Mouse (Mus musculus) heart, embryonic 14.5 days (tissue): Measurements from ENCODE around the gene Tlk2. TPM values are rescaled to one million over a fixed set of nuclear protein-coding genes. Genes with fewer than 3 reads are reported as not detected.

Experiments
- ATAC-seq: fragments of 200-750 bp; cut with Nextera tagmentation; 2 replicates; pipeline ENCODE4 v1.8.0; 2017; ENCODE audit warnings: low read depth, moderate TSS enrichment; ENCODE audit not compliant: insufficient number of reproducible peaks, insufficient read depth, low FRiP score
- H3K27ac ChIP-seq, 2 experiments: fragments of 200-500 bp in 1 of 2; fragments of 300-500 bp in 1 of 2; sonication (generic) in 1 of 2; replicated peaks in 1 of 2; 2 replicates each; pipeline ENCODE4 v1.5.1; 2012 to 2014; ENCODE audit warnings: low read depth in 2 of 2, low read length in 2 of 2, control low read depth in 1 of 2, mild to moderate bottlenecking in 1 of 2, mixed read lengths in 1 of 2; ENCODE audit not compliant: control insufficient read depth in 1 of 2, insufficient read depth in 1 of 2
- H3K27me3 ChIP-seq: fragments of 300-500 bp; sonication (generic); 2 replicates; pipeline ENCODE4 v1.6.1; 2014; ENCODE audit warnings: mild to moderate bottlenecking, low read length, control low read depth; ENCODE audit not compliant: control insufficient read depth, insufficient read depth
- H3K36me3 ChIP-seq: fragments of 300-500 bp; sonication (generic); 2 replicates; pipeline ENCODE4 v1.6.1; 2014; ENCODE audit warnings: mild to moderate bottlenecking, control low read depth, low read length, mixed read lengths; ENCODE audit not compliant: control insufficient read depth, insufficient read depth
- H3K4me1 ChIP-seq, 2 experiments: fragments of 200-500 bp in 1 of 2; fragments of 300-500 bp in 1 of 2; sonication (generic) in 1 of 2; 2 replicates each; pipeline ENCODE4 v1.6.1; 2012 to 2014; ENCODE audit warnings: low read length in 2 of 2, control low read depth in 1 of 2, mixed read lengths in 1 of 2; ENCODE audit not compliant: control insufficient read depth in 2 of 2, insufficient read depth in 2 of 2
- H3K4me2 ChIP-seq: fragments of 300-500 bp; sonication (generic); 2 replicates; pipeline ENCODE4 v1.6.1; 2014; ENCODE audit warnings: mild to moderate bottlenecking, low read length
- H3K4me3 ChIP-seq, 2 experiments: fragments of 200-500 bp in 1 of 2; fragments of 300-500 bp in 1 of 2; sonication (generic) in 1 of 2; 2 replicates each; pipeline ENCODE4 v1.5.1; 2012 to 2014; ENCODE audit warnings: low read length in 2 of 2, mild to moderate bottlenecking in 2 of 2, control low read depth in 1 of 2, low read depth in 1 of 2, moderate library complexity in 1 of 2; ENCODE audit not compliant: control insufficient read depth in 1 of 2, insufficient read depth in 1 of 2
- H3K9ac ChIP-seq: fragments of 300-500 bp; sonication (generic); 2 replicates; pipeline ENCODE4 v1.6.1; 2014; ENCODE audit warnings: mild to moderate bottlenecking, low read length
- H3K9me3 ChIP-seq: fragments of 300-500 bp; sonication (generic); 2 replicates; pipeline ENCODE4 v1.6.1; 2016; ENCODE audit warnings: low read length, control low read depth; ENCODE audit not compliant: control insufficient read depth
- WGBS: fragments of 180-500 bp; shearing (Covaris S2); extraction: QIAGEN DNeasy Blood & Tissue Kit; methylation state at CpG from one replicate; pipeline ENCODE4 v1.1.7; 2014; 5-methylcytosine and 5-hydroxymethylcytosine counted together
- polyA plus RNA-seq: library from polyadenylated mRNA; unstranded; fragments of >200 nt; fragmentation: Nextera tagmentation; extraction: Ambion mirVana; gene quantifications from 2 replicates; pipeline ENCODE4 v1.2.1, GENCODE M21; 2014

Gene Tlk2
- polyA plus RNA-seq, 1 experiment from 2014 or later, result 21.9 TPM

- Histone ChIP-seq H3K27me3 (no peaks in the 10 kb centered on the region), H3K4me1 (peaks cover 0 to 3% of the 10 kb centered on the region in 2 experiments; a peak in 1 of 4 replicates), H3K27ac (no peak overlapping the region), H3K4me2 (no peak overlapping the region), H3K36me3 (peaks cover 81% of the 10 kb centered on the region), H3K4me3 (no peak overlapping the region), H3K9me3 (no peaks in the 10 kb centered on the region), H3K9ac (no peak overlapping the region)
- ATAC-seq, result no peak
- WGBS, result 94% methylated on average over 3 of the region's 3 CpGs
These were observed 86.4 kb downstream of the Tlk2 start for GRCm38 (mm10) chr11:105264988-105265387.

DNA sequence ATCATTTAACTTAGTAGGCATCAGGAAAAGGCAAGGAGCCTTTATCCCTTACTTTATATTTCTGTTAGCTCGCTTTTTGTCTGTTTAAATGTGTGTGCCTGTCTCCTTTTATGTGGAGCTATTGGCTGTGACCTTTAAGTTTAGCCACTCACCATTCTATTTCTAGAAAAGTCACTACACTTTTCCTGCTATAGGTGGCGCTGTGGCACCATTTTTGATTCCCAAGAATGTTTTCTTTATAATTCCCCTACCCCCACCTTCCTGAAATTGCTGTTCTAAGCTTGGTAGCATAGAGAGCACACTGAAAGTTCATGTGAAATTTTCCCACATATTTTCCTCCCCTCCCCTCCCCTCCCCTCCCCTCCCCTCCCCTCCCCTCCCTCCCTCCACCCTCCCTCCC lies 91.5 kb downstream of the Tlk2 start:
- Histone ChIP-seq H3K4me1 (peaks cover 0 to 4% of the 10 kb centered on the region in 2 experiments; a peak in 1 of 4 replicates), H3K4me3 (no peak overlapping the region), H3K4me2 (no peak overlapping the region), H3K27ac (no peak overlapping the region), H3K27me3 (no peaks in the 10 kb centered on the region), H3K9me3 (no peaks in the 10 kb centered on the region), H3K9ac (no peak overlapping the region), H3K36me3 (peaks cover 66% of the 10 kb centered on the region)
- no peak for ATAC-seq
- WGBS, result 20% methylated on average over 2 of the region's 2 CpGs

GRCm38 (mm10) chr11:105280456-105280855 lies 101.8 kb downstream of the Tlk2 start:
- H3K9me3 ChIP-seq, result no peaks in the 10 kb centered on the region
- no peak overlapping the region for H3K4me3 ChIP-seq
- H3K4me1 ChIP-seq, result peaks cover 9 to 25% of the 10 kb centered on the region in 2 experiments
- no peak for ATAC-seq
- H3K9ac ChIP-seq, result no peak overlapping the region
- H3K36me3 ChIP-seq, result peaks cover 92% of the 10 kb centered on the region
- H3K27ac ChIP-seq, result no peak overlapping the region
- WGBS, result 90% methylated on average over 6 of the region's 6 CpGs
- no peak overlapping the region for H3K4me2 ChIP-seq
- H3K27me3 ChIP-seq, result no peaks in the 10 kb centered on the region

DNA sequence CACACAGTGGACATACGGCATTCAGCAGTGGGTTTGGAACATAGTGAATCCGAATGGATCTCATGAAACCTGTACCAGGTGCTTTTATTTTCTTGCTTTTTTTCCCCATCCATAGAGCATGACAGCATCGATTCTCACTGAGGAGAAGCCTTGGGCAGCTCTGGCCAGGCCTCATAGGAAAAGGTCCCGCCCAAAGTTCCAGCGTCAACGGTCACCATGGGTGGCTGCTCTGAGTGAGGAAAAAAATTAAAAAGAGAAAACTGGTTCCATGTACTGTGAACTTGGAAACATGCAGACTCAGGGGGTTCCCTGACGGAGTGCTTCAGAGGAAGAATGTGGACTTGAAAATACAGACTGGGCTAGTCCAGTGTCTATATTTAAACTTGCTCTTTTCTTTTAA lies 102.7 kb downstream of the Tlk2 start:
- 0 out of 4 replicates have a peak overlapping the region, but pooled peaks of 1 of the 2 experiments have one; percentile 5 for H3K27ac ChIP-seq
- no peaks in the 10 kb centered on the region for H3K9me3 ChIP-seq
- no peak for ATAC-seq
- H3K36me3 ChIP-seq, result peaks cover 85% of the 10 kb centered on the region
- WGBS, result 79% methylated on average over 7 of the region's 7 CpGs
- H3K9ac ChIP-seq, result no peak overlapping the region
- H3K4me3 ChIP-seq, result no peak overlapping the region
- no peak overlapping the region for H3K4me2 ChIP-seq
- H3K27me3 ChIP-seq, result no peaks in the 10 kb centered on the region
- peaks cover 13 to 34% of the 10 kb centered on the region in 2 experiments for H3K4me1 ChIP-seq

- no peaks in the 10 kb centered on the region for H3K9me3 ChIP-seq
- H3K27ac ChIP-seq, result peak overlapping the region in 1 of 2 experiments; percentile 57; a peak in 1 of 4 replicates
- H3K4me2 ChIP-seq, result 0 out of 2 replicates have a peak overlapping the region, but pooled peaks have one; percentile 6
- H3K4me1 ChIP-seq, result peaks cover 13 to 36% of the 10 kb centered on the region in 2 experiments
- no peak overlapping the region for H3K4me3 ChIP-seq
- H3K9ac ChIP-seq, result no peak overlapping the region
- WGBS, result 70% methylated on average over 12 of the region's 12 CpGs
- H3K27me3 ChIP-seq, result no peaks in the 10 kb centered on the region
- H3K36me3 ChIP-seq, result peaks cover 82% of the 10 kb centered on the region
- no peak for ATAC-seq
These were observed 103.3 kb downstream of the Tlk2 start for GRCm38 (mm10) chr11:105281763-105282459.

DNA sequence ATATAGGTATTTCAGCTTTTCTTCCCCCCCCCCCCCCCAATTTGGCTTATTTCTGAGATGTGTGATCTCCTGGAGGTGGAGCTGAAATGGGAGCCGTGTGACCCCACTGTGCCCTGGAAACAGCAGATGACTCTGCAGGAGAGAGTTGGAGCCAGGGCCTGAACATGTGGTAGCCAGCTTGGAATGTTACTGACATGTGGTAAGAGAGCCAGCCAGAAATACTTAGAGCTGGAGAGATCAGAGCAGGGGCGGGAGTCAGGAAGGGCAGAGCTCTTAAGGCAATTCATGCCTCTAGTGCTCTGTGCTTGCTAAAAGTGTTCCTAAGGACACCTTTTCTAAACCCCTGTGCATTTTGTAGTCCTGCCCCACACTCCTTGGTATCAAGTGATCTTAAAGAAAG lies 103.9 kb downstream of the Tlk2 start:
- H3K4me1 ChIP-seq, result peaks cover 13 to 36% of the 10 kb centered on the region in 2 experiments
- H3K9ac ChIP-seq, result 0 out of 2 replicates have a peak overlapping the region, but pooled peaks have one; percentile 2
- no peak overlapping the region for H3K4me3 ChIP-seq
- peak; percentile 69 for ATAC-seq
- H3K36me3 ChIP-seq, result peaks cover 81% of the 10 kb centered on the region
- 0 out of 2 replicates have a peak overlapping the region, but pooled peaks have one; percentile 6 for H3K4me2 ChIP-seq
- H3K9me3 ChIP-seq, result no peaks in the 10 kb centered on the region
- peak overlapping the region; percentile 18 to 57; a peak in 3 of 4 replicates for H3K27ac ChIP-seq
- 16% methylated on average over 2 of the region's 2 CpGs for WGBS
- no peaks in the 10 kb centered on the region for H3K27me3 ChIP-seq

DNA sequence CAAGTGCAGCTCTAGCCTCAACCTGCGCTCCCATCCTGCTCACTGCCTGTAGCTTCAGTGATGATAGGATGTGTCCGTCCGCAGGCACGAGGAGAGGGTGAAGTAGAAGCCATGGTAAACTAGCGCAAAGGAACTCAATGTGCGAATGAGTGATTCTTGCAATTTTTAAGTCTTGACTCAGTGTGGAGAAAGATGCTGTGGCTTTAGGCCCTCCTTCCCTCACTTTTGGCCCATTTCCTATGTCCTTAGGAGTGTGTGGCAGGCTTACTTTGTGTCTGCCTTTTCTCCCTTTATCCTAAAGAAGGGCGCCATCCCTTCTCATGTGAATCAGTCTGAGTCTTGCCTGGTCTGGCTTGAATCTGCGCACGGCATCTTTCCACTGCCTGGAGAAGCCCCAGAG lies 104.4 kb downstream of the Tlk2 start:
- Histone ChIP-seq H3K4me1 (peaks cover 13 to 36% of the 10 kb centered on the region in 2 experiments), H3K4me2 (no peak overlapping the region), H3K36me3 (peaks cover 80% of the 10 kb centered on the region), H3K9ac (0 out of 2 replicates have a peak overlapping the region, but pooled peaks have one; percentile 2), H3K27ac (peak overlapping the region; percentile 18 to 57; a peak in 3 of 4 replicates), H3K4me3 (no peak overlapping the region), H3K9me3 (no peaks in the 10 kb centered on the region), H3K27me3 (no peaks in the 10 kb centered on the region)
- no peak for ATAC-seq
- WGBS, result 86% methylated on average over 9 of the region's 9 CpGs
